Mouse (Mus musculus): Measurements from ENCODE around the gene Alox5.

- no peak for TF ChIP-seq NRF1 (IDR thresholded peaks at IDR 0.05; ENCODE audit: low read depth, low read length)
- no peak for TF ChIP-seq ELF1 (IDR thresholded peaks at IDR 0.05; ENCODE audit: low read depth, low read length)
- no peak for TF ChIP-seq GABPA (IDR thresholded peaks at IDR 0.05; ENCODE audit: insufficient replicate concordance, low read depth, low read length)
- TF ChIP-seq CTCF (conservative IDR thresholded peaks at IDR 0.05 in 1 of 2, IDR thresholded peaks at IDR 0.05 in 1 of 2; ENCODE audit: low read depth in 2 of 2, low read length in 2 of 2): no peak
- TF ChIP-seq TCF12 (IDR thresholded peaks at IDR 0.05; ENCODE audit: low read depth, low read length): no peak
- TF ChIP-seq SIN3A (IDR thresholded peaks at IDR 0.05; ENCODE audit: low read length): no peak
- no peak for TF ChIP-seq ZC3H11A (IDR thresholded peaks at IDR 0.05; ENCODE audit: low read depth, low read length)
- TF ChIP-seq MAX (IDR thresholded peaks at IDR 0.05; ENCODE audit: low read length): no peak
- TF ChIP-seq POLR2A (IDR thresholded peaks at IDR 0.05; ENCODE audit: low read depth, low read length): no peak
- no peak for TF ChIP-seq ZNF384 (IDR thresholded peaks at IDR 0.05; ENCODE audit: low read depth, low read length)
- no peak for TF ChIP-seq MEF2A (IDR thresholded peaks at IDR 0.05; ENCODE audit: borderline replicate concordance, low read depth, low read length)
Measured at GRCm38 (mm10) chr6:116439531-116439930, 21.4 kb downstream of the Alox5 start.

Measured in CH12.LX (cell line).